Mouse (Mus musculus) neutrophil, adult 65 days (primary cell): ENCODE measurements around the gene H2-M5. TPM values are rescaled to one million over a fixed set of nuclear protein-coding genes. Genes with fewer than 3 reads are reported as not detected.

Experiments used
- total RNA-seq: library from RNA; stranded (reverse); gene quantifications from 2 replicates; pipeline ENCODE4 v1.2.4, GENCODE M21; 2023

H2-M5 gene
- not detected in 2 replicates for total RNA-seq

GRCm38 (mm10) chr17:36989437-36989836, at the start of gene H2-M5:
Gene H2-M5, minus strand, starts transcription at chr17:36989537.

DNA sequence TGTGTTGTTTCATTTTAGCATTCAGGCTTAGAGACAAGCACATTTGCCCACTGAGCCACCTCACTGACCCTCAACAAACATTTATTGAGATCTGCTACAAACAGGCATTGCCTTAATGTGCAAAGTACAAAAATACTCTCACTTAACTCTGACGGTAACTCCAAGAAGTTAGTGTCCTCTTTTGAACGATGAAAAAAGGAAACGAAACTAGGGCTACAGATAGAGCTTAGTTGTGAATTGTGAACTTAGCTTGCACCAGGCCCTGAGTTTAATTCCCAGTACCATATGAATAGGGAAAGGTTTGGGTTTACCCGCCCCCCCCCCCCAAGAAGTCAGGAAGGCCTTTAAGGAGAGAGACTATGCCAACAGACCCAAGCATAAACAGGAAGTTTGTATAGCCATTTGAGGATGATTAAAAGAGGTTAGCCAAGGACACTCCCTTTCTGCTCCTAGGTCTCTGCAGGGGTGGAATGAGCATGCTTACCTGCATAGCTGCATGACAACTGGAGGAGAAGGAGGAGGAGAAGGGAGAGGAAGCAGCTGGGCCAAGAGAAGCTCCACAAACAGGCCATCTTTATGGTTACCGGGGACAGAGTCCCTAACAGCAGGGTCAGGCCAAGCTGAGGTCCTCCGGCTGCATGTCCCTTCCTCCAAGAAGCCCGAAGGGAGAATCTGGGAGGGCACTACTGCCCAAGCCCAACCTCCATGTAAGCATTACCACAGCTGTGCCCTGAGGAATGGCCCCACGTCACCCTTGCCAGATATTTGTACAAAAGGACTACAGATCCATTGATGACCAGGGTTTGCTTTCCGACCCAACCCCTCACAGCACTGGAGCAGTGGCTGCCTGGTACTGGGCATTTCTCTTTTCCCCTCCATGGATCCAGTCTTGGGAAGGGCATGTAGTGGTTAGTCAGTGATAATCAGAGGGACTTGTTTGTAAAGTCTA, 33.6 kb upstream of the H2-M5 start, which contains the start of gene Mog:
Gene Mog, minus strand, starts transcription at position 771 of the 949 bp plus-strand sequence.

GRCm38 (mm10) chr17:37000863-37001262, 11.5 kb upstream of the H2-M5 start, which contains the start of gene Zfp57:
Gene Zfp57, plus strand, starts transcription at chr17:37001163.

GRCm38 (mm10) chr17:36981221-36981813, 8.0 kb downstream of the H2-M5 start, which contains the start of gene 2410137M14Rik:
Gene 2410137M14Rik, minus strand, starts transcription at chr17:36981237.

GRCm38 (mm10) chr17:36957999-36958743, 31.2 kb downstream of the H2-M5 start, which contains the start of the genes Znrd1 and Znrd1as:
Gene Znrd1, minus strand, starts transcription at chr17:36958559.
Gene Znrd1as, plus strand, starts transcription at chr17:36958592.

GRCm38 (mm10) chr17:36950981-36951947, 38.1 kb downstream of the H2-M5 start, which contains the start of gene Ppp1r11:
Gene Ppp1r11, minus strand, starts transcription at chr17:36951741.

GRCm38 (mm10) chr17:36942791-36943471, 46.4 kb downstream of the H2-M5 start, which contains the start of gene Rnf39:
Gene Rnf39, plus strand, starts transcription at chr17:36942918.

Other genes starting within 250 kb of the H2-M5 start
- not detected in 2 replicates for gene H2-M10.5, start 216.6 kb downstream of the H2-M5 start, total RNA-seq
- gene H2-M10.6, start 177.4 kb downstream of the H2-M5 start, total RNA-seq, result not detected in 2 replicates
- gene Trim26, start 152.4 kb downstream of the H2-M5 start, total RNA-seq, result 39.9 and 52.2 TPM in 2 replicates
- not detected in 2 replicates for gene Trim15, start 122.3 kb downstream of the H2-M5 start, total RNA-seq
- gene Trim10, start 120.0 kb downstream of the H2-M5 start, total RNA-seq, result 0.52 TPM in 1 of 2 replicates, not detected in the other
- gene Trim40, start 99.4 kb downstream of the H2-M5 start, total RNA-seq, result not detected in 2 replicates
- not detected in 2 replicates for gene Trim31, start 91.4 kb downstream of the H2-M5 start, total RNA-seq
- not detected in 2 replicates for gene Rnf39, start 46.6 kb downstream of the H2-M5 start, total RNA-seq
- gene Ppp1r11, start 37.8 kb downstream of the H2-M5 start, total RNA-seq, result 20.5 and 35.8 TPM in 2 replicates
- 30.9 and 36.7 TPM in 2 replicates for gene Znrd1, start 31.0 kb downstream of the H2-M5 start, total RNA-seq
- gene Znrd1as, start 30.9 kb downstream of the H2-M5 start, total RNA-seq, result 0.68 and 1.2 TPM in 2 replicates
- not detected in 2 replicates for gene 2410137M14Rik, start 8.3 kb downstream of the H2-M5 start, total RNA-seq
- not detected in 2 replicates for gene Zfp57, start 11.6 kb upstream of the H2-M5 start, total RNA-seq
- not detected in 2 replicates for gene Mog, start 33.9 kb upstream of the H2-M5 start, total RNA-seq
- 148 and 221 TPM in 2 replicates for gene Gabbr1, start 56.4 kb upstream of the H2-M5 start, total RNA-seq
- not detected in 2 replicates for gene Olfr90, start 99.0 kb upstream of the H2-M5 start, total RNA-seq
- not detected in 2 replicates for gene Olfr91, start 108.7 kb upstream of the H2-M5 start, total RNA-seq
- not detected in 2 replicates for gene Olfr92, start 130.6 kb upstream of the H2-M5 start, total RNA-seq
- gene Olfr93, start 172.0 kb upstream of the H2-M5 start, total RNA-seq, result not detected in 2 replicates
- gene Ubd, start 204.4 kb upstream of the H2-M5 start, total RNA-seq, result not detected in 2 replicates
- gene Olfr94, start 211.5 kb upstream of the H2-M5 start, total RNA-seq, result not detected in 2 replicates
- gene Olfr95, start 223.6 kb upstream of the H2-M5 start, total RNA-seq, result not detected in 2 replicates
- gene Olfr96, start 230.6 kb upstream of the H2-M5 start, total RNA-seq, result not detected in 2 replicates
- not detected in 2 replicates for gene Olfr97, start 247.8 kb upstream of the H2-M5 start, total RNA-seq